Comparison of ENCODE assay signal across 10 mouse cellular contexts in genomic region chr19:24861276-24861611, GRCm38 (mm10). TPM values are rescaled to one million over a fixed set of nuclear protein-coding genes. Genes with fewer than 3 reads are reported as not detected.
DNase-seq lines count a peak whose midpoint lies in the region; ATAC-seq lines count a peak whose summit lies in the region.
"Had no signal": no experiment of that assay in that cellular context is flagged by ENCODE, and none has a peak within 500 bp of the region (broad histone marks: within the 10 kb centered on the region; RNA-seq: fewer than 3 reads in every experiment).

No protein-coding gene starts in this region.

- peak overlapping the region; percentile 67 for H3K4me3 ChIP-seq in heart, embryonic 16.5 days (ENCODE audit: low read length)
- H3K4me3 ChIP-seq in brown adipose tissue, adult 24 weeks (ENCODE audit: insufficient read depth, low read depth, low read length), result peak overlapping the region; percentile 61
- peak overlapping the region; percentile 43 for H3K4me3 ChIP-seq in hindbrain, embryonic 13.5 days
- H3K4me3 ChIP-seq in midbrain, embryonic 12.5 days, result peak overlapping the region; percentile 44

- no peaks in the 10 kb centered on the region for H3K36me3 ChIP-seq in heart, embryonic 16.5 days (ENCODE audit: control insufficient read depth, insufficient read depth)
- no peaks in the 10 kb centered on the region for H3K36me3 ChIP-seq in hindbrain, embryonic 13.5 days
- no peaks in the 10 kb centered on the region for H3K36me3 ChIP-seq in midbrain, embryonic 12.5 days

- 13% methylated on average over 13 of the region's 13 CpGs for WGBS in heart, embryonic 16.5 days
- 13% methylated on average over 13 of the region's 13 CpGs for WGBS in hindbrain, embryonic 13.5 days
- WGBS in midbrain, embryonic 12.5 days, result 17% methylated on average over 13 of the region's 13 CpGs

- H3K27me3 ChIP-seq in heart, embryonic 16.5 days (ENCODE audit: control insufficient read depth, insufficient read depth, low read length), result no peaks in the 10 kb centered on the region
- peaks cover 38% of the 10 kb centered on the region for H3K27me3 ChIP-seq in hindbrain, embryonic 13.5 days
- H3K27me3 ChIP-seq in midbrain, embryonic 12.5 days, result peaks cover 43% of the 10 kb centered on the region
- H3K27me3 ChIP-seq: CH12.LX had no signal

- peak overlapping the region; percentile 71 for H3K4me2 ChIP-seq in heart, embryonic 16.5 days (ENCODE audit: low read depth, low read length)
- peak overlapping the region; percentile 64 for H3K4me2 ChIP-seq in hindbrain, embryonic 13.5 days
- H3K4me2 ChIP-seq in midbrain, embryonic 12.5 days (replicated peaks), result peak overlapping the region; percentile 66

- no peak for DNase-seq in heart, postnatal 4 days
- no peak for DNase-seq in cerebellum, adult 9-10 months
- DNase-seq in left cerebral cortex, adult 9 months (ENCODE audit: low spot score in 2 of 2), result no peak
- no peak for DNase-seq in layer of hippocampus, adult 9-11 months

- H3K27ac ChIP-seq in heart, embryonic 16.5 days (ENCODE audit: low read length), result peak overlapping the region; percentile 91
- no peak overlapping the region for H3K27ac ChIP-seq in brown adipose tissue, adult 24 weeks (replicated peaks; ENCODE audit: low read depth, low read length)
- H3K27ac ChIP-seq in hindbrain, embryonic 13.5 days, result no peak overlapping the region
- H3K27ac ChIP-seq in midbrain, embryonic 12.5 days (replicated peaks), result no peak overlapping the region

- H3K9ac ChIP-seq in heart, embryonic 16.5 days (ENCODE audit: low read length), result peak overlapping the region; percentile 82
- peak overlapping the region; percentile 62; the same call in 1 of the 2 replicates for H3K9ac ChIP-seq in hindbrain, embryonic 13.5 days
- peak overlapping the region; percentile 52 for H3K9ac ChIP-seq in midbrain, embryonic 12.5 days (replicated peaks)

- peaks cover 12% of the 10 kb centered on the region for H3K4me1 ChIP-seq in heart, embryonic 16.5 days (ENCODE audit: control insufficient read depth, insufficient read depth, low read length)
- peaks cover 2% of the 10 kb centered on the region; the same call in 1 of the 2 replicates for H3K4me1 ChIP-seq in brown adipose tissue, adult 24 weeks (ENCODE audit: control insufficient read depth, insufficient read depth, insufficient read length, low read length)
- H3K4me1 ChIP-seq in hindbrain, embryonic 13.5 days (replicated peaks), result peaks cover 10% of the 10 kb centered on the region
- peaks cover 7% of the 10 kb centered on the region for H3K4me1 ChIP-seq in midbrain, embryonic 12.5 days

- no peaks in the 10 kb centered on the region for H3K9me3 ChIP-seq in heart, embryonic 16.5 days (replicated peaks; ENCODE audit: control insufficient read depth, low read length)
- H3K9me3 ChIP-seq in hindbrain, embryonic 13.5 days, result no peaks in the 10 kb centered on the region
- no peaks in the 10 kb centered on the region for H3K9me3 ChIP-seq in midbrain, embryonic 12.5 days

- peak; percentile 34 for ATAC-seq in heart, embryonic 16.5 days (replicated peaks; ENCODE audit: extremely low read depth, insufficient read depth, low FRiP score)
- no peak for ATAC-seq in hindbrain, embryonic 13.5 days (ENCODE audit: low FRiP score)
- 0 out of 2 replicates have a peak, but pooled peaks have one; percentile 4 for ATAC-seq in midbrain, embryonic 12.5 days (ENCODE audit: low FRiP score, low read depth)
- ATAC-seq: inflammation-experienced regulatory T-cells, adult 6 months had no signal

RNA-seq across cellular contexts. Expression of gene Pgm5, which starts 0.4 kb away (rescaled TPM):
- 5.1 and 5.2 TPM in 2 replicates for polyA plus RNA-seq in heart, embryonic 16.5 days (2015; fragmentation: Nextera tagmentation; extraction: Ambion mirVana)
- 100 to 1,000 TPM; 103 to 110 TPM for total RNA-seq in heart, postnatal 4 days (2021)
- 1.6 and 1.9 TPM in 2 replicates for polyA plus RNA-seq in brown adipose tissue, adult 24 weeks (2012; ENCODE audit: insufficient read depth, insufficient read length, missing spikeins)
- polyA plus RNA-seq in hindbrain, embryonic 13.5 days (2015; fragmentation: Nextera tagmentation; extraction: Ambion mirVana), result 0.65 and 1.4 TPM in 2 replicates
- 0.64 and 0.93 TPM in 2 replicates for polyA plus RNA-seq in midbrain, embryonic 12.5 days (2016; fragmentation: Nextera tagmentation; extraction: Ambion mirVana)
- total RNA-seq: CH12.LX had no signal

RNA-seq across cellular contexts. Expression of gene Gm10053, which starts 14.2 kb away (rescaled TPM):
- 825 and 837 TPM in 2 replicates for polyA plus RNA-seq in heart, embryonic 16.5 days (2015; fragmentation: Nextera tagmentation; extraction: Ambion mirVana)
- total RNA-seq in heart, postnatal 4 days (2021), result 100 to 1,000 TPM; 851 to 876 TPM
- polyA plus RNA-seq in brown adipose tissue, adult 24 weeks (2012; ENCODE audit: insufficient read depth, insufficient read length, missing spikeins), result 3,235 and 3,446 TPM in 2 replicates
- polyA plus RNA-seq in hindbrain, embryonic 13.5 days (2015; fragmentation: Nextera tagmentation; extraction: Ambion mirVana), result 246 and 248 TPM in 2 replicates
- 203 and 209 TPM in 2 replicates for polyA plus RNA-seq in midbrain, embryonic 12.5 days (2016; fragmentation: Nextera tagmentation; extraction: Ambion mirVana)

RNA-seq across cellular contexts. Expression of gene Foxd4, which starts 39.8 kb away (rescaled TPM):
- not detected in 2 replicates for polyA plus RNA-seq in heart, embryonic 16.5 days (2015; fragmentation: Nextera tagmentation; extraction: Ambion mirVana)
- not detected for total RNA-seq in heart, postnatal 4 days (2021)
- not detected in 2 replicates for polyA plus RNA-seq in brown adipose tissue, adult 24 weeks (2012; ENCODE audit: insufficient read depth, insufficient read length, missing spikeins)
- polyA plus RNA-seq in hindbrain, embryonic 13.5 days (2015; fragmentation: Nextera tagmentation; extraction: Ambion mirVana), result 0.19 TPM in 1 of 2 replicates, not detected in the other
- 0.09 and 0.18 TPM in 2 replicates for polyA plus RNA-seq in midbrain, embryonic 12.5 days (2016; fragmentation: Nextera tagmentation; extraction: Ambion mirVana)
- total RNA-seq: CH12.LX had no signal
- polyA plus RNA-seq: inflammation-experienced regulatory T-cells, adult 6 months had no signal
